Mouse (Mus musculus) small intestine, adult 2 months (tissue): ENCODE measurements at regions not wholly inside any gene's neighbourhood (a gene's known extent, or its start where the extent isn't known, plus 50 kb on each side); places are given as distances from the start of the nearest gene placed in this dataset.

Experiments
- H3K27ac ChIP-seq: fragments of 200-500 bp; 2 replicates; pipeline ENCODE4 v1.5.1; 2012; ENCODE audit warnings: low read depth, low read length, control low read depth, inconsistent platforms; ENCODE audit not compliant: insufficient read depth
- H3K27me3 ChIP-seq: fragments of 200-500 bp; 2 replicates; pipeline ENCODE4 v1.6.1; 2012; ENCODE audit warnings: mild to moderate bottlenecking, moderate library complexity, low read length, inconsistent platforms; ENCODE audit not compliant: control insufficient read depth, insufficient read depth
- H3K36me3 ChIP-seq: fragments of 200-500 bp; 2 replicates; pipeline ENCODE4 v1.6.1; 2012; ENCODE audit warnings: mild to moderate bottlenecking, low read length, control low read depth, inconsistent platforms; ENCODE audit not compliant: control insufficient read depth, insufficient read depth
- H3K4me1 ChIP-seq: fragments of 200-500 bp; 2 replicates; pipeline ENCODE4 v1.6.1; 2012; ENCODE audit warnings: low read length, inconsistent platforms, mixed read lengths; ENCODE audit not compliant: control insufficient read depth, insufficient read depth, insufficient read length
- H3K4me3 ChIP-seq: fragments of 200-500 bp; 2 replicates; pipeline ENCODE4 v1.5.1; 2012; ENCODE audit warnings: low read depth, mild to moderate bottlenecking, control low read depth, inconsistent platforms, low read length, moderate library complexity
- CTCF ChIP-seq: fragments of 200-500 bp; IDR thresholded peaks from 2 replicates; pipeline ENCODE4 v1.5.1; 2012; ENCODE audit warnings: low read depth, mild to moderate bottlenecking, control low read depth, inconsistent platforms, low read length, moderate library complexity, mixed read lengths; ENCODE audit not compliant: insufficient replicate concordance, insufficient read length; ENCODE audit errors: extremely low read depth
- POLR2A ChIP-seq: fragments of 200-500 bp; IDR thresholded peaks from 2 replicates; pipeline ENCODE4 v1.6.1; 2012; ENCODE audit warnings: low read depth, mild to moderate bottlenecking, control low read depth, inconsistent platforms, low read length, moderate library complexity
- WGBS: fragments of 180-500 bp; shearing (Covaris S2); methylation state at CpG from one replicate; pipeline ENCODE4 v1.1.7; 2018; 5-methylcytosine and 5-hydroxymethylcytosine counted together

- TF ChIP-seq CTCF, result no peak
- no peak for TF ChIP-seq POLR2A
- H3K36me3 ChIP-seq, result no peaks in the 10 kb centered on the region
- WGBS, result 91% methylated on average over 2 of the region's 2 CpGs
These were observed 564.7 kb upstream of the Intu start for GRCm38 (mm10) chr3:39966390-39966789.

GRCm38 (mm10) chr3:39976937-39977336 is 554.1 kb upstream of the Intu start:
- TF ChIP-seq CTCF (no peak), POLR2A (no peak)
- 90% methylated on average over 2 of the region's 2 CpGs for WGBS
- no peak overlapping the region for H3K27ac ChIP-seq
- H3K4me1 ChIP-seq, result no peaks in the 10 kb centered on the region
- no peaks in the 10 kb centered on the region for H3K36me3 ChIP-seq
- no peak overlapping the region for H3K4me3 ChIP-seq
- no peaks in the 10 kb centered on the region for H3K27me3 ChIP-seq

More at GRCm38 (mm10) chr3:39966390-39966789, 564.7 kb upstream of the Intu start:
- H3K27ac ChIP-seq, result no peak overlapping the region
- no peaks in the 10 kb centered on the region for H3K27me3 ChIP-seq
- no peaks in the 10 kb centered on the region for H3K4me1 ChIP-seq
- H3K4me3 ChIP-seq, result no peak overlapping the region

- no peaks in the 10 kb centered on the region for H3K27me3 ChIP-seq
- H3K36me3 ChIP-seq, result no peaks in the 10 kb centered on the region
- no peak for TF ChIP-seq POLR2A
- TF ChIP-seq CTCF, result no peak
- no peak overlapping the region for H3K27ac ChIP-seq
- H3K4me1 ChIP-seq, result no peaks in the 10 kb centered on the region
- H3K4me3 ChIP-seq, result no peak overlapping the region
- 26% methylated on average over 3 of the region's 3 CpGs for WGBS
These were observed 552.0 kb upstream of the Intu start for GRCm38 (mm10) chr3:39978916-39979679.

GRCm38 (mm10) chr3:39982656-39983055 is 548.4 kb upstream of the Intu start:
- no peaks in the 10 kb centered on the region for H3K36me3 ChIP-seq
- no peaks in the 10 kb centered on the region for H3K4me1 ChIP-seq
- H3K27me3 ChIP-seq, result no peaks in the 10 kb centered on the region
- no peak overlapping the region for H3K4me3 ChIP-seq
- no peak for TF ChIP-seq CTCF
- no peak for TF ChIP-seq POLR2A
- H3K27ac ChIP-seq, result no peak overlapping the region

- H3K4me3 ChIP-seq, result no peak overlapping the region
- H3K4me1 ChIP-seq, result no peaks in the 10 kb centered on the region
- no peak for TF ChIP-seq POLR2A
- no peak for TF ChIP-seq CTCF
- no peaks in the 10 kb centered on the region for H3K36me3 ChIP-seq
- H3K27ac ChIP-seq, result no peak overlapping the region
- no peaks in the 10 kb centered on the region for H3K27me3 ChIP-seq
- 69% methylated on average over 1 of the region's 1 CpGs for WGBS
These were observed 543.4 kb upstream of the Intu start for GRCm38 (mm10) chr3:39987710-39988109.

GRCm38 (mm10) chr3:39998628-39999027 is 532.5 kb upstream of the Intu start:
- no peaks in the 10 kb centered on the region for H3K36me3 ChIP-seq
- WGBS, result 43% methylated on average over 5 of the region's 5 CpGs
- H3K27ac ChIP-seq, result no peak overlapping the region
- no peak for TF ChIP-seq POLR2A
- no peak for TF ChIP-seq CTCF
- no peak overlapping the region for H3K4me3 ChIP-seq
- no peaks in the 10 kb centered on the region for H3K27me3 ChIP-seq
- H3K4me1 ChIP-seq, result no peaks in the 10 kb centered on the region

GRCm38 (mm10) chr3:39999846-40000245 is 531.2 kb upstream of the Intu start:
- H3K4me1 ChIP-seq, result no peaks in the 10 kb centered on the region
- H3K4me3 ChIP-seq, result no peak overlapping the region
- no peaks in the 10 kb centered on the region for H3K36me3 ChIP-seq
- H3K27me3 ChIP-seq, result no peaks in the 10 kb centered on the region
- 81% methylated on average over 1 of the region's 1 CpGs for WGBS
- TF ChIP-seq POLR2A (no peak), CTCF (no peak)
- H3K27ac ChIP-seq, result no peak overlapping the region
